Mouse (Mus musculus): ENCODE measurements around the gene Masp1. TPM values are rescaled to one million over a fixed set of nuclear protein-coding genes. Genes with fewer than 3 reads are reported as not detected.

Masp1 gene
- polyA plus RNA-seq, 1 experiment: not detected

GRCm38 (mm10) chr16:23456534-23456933 lies 64.1 kb downstream of the Masp1 start:
- Histone ChIP-seq H3K4me1 (ENCODE audit: control insufficient read depth) (no peaks in the 10 kb centered on the region), H3K9me3 (ENCODE audit: control insufficient read depth, low read length) (no peaks in the 10 kb centered on the region), H3K36me3 (ENCODE audit: control insufficient read depth) (no peaks in the 10 kb centered on the region; the same call in 1 of the 2 replicates), H3K4me3 (replicated peaks) (no peak overlapping the region), H3K27me3 (ENCODE audit: control insufficient read depth) (no peaks in the 10 kb centered on the region)
- no peak for TF ChIP-seq GATA1 (IDR thresholded peaks at IDR 0.05; ENCODE audit: low read length)
- TF ChIP-seq TAL1 (IDR thresholded peaks at IDR 0.05; ENCODE audit: low read length): no peak

GRCm38 (mm10) chr16:23454376-23454775 lies 66.2 kb downstream of the Masp1 start:
- no peak overlapping the region for H3K4me3 ChIP-seq (replicated peaks)
- H3K36me3 ChIP-seq (ENCODE audit: control insufficient read depth): no peaks in the 10 kb centered on the region; the same call in 1 of the 2 replicates
- H3K4me1 ChIP-seq (ENCODE audit: control insufficient read depth): no peaks in the 10 kb centered on the region
- TF ChIP-seq TAL1 (IDR thresholded peaks at IDR 0.05; ENCODE audit: low read length) (no peak), GATA1 (IDR thresholded peaks at IDR 0.05; ENCODE audit: low read length) (no peak)
- H3K27me3 ChIP-seq (ENCODE audit: control insufficient read depth): no peaks in the 10 kb centered on the region
- no peaks in the 10 kb centered on the region for H3K9me3 ChIP-seq (ENCODE audit: control insufficient read depth, low read length)

GRCm38 (mm10) chr16:23452476-23452875 lies 68.1 kb downstream of the Masp1 start:
- no peaks in the 10 kb centered on the region; the same call in 1 of the 2 replicates for H3K36me3 ChIP-seq (ENCODE audit: control insufficient read depth)
- no peak for TF ChIP-seq TAL1 (IDR thresholded peaks at IDR 0.05; ENCODE audit: low read length)
- TF ChIP-seq GATA1 (IDR thresholded peaks at IDR 0.05; ENCODE audit: low read length): no peak
- no peaks in the 10 kb centered on the region for H3K4me1 ChIP-seq (ENCODE audit: control insufficient read depth)
- H3K27me3 ChIP-seq (ENCODE audit: control insufficient read depth): no peaks in the 10 kb centered on the region
- no peak overlapping the region for H3K4me3 ChIP-seq (replicated peaks)
- no peaks in the 10 kb centered on the region for H3K9me3 ChIP-seq (ENCODE audit: control insufficient read depth, low read length)

- Histone ChIP-seq H3K9me3 (ENCODE audit: control insufficient read depth, low read length) (no peaks in the 10 kb centered on the region), H3K4me3 (replicated peaks) (no peak overlapping the region), H3K4me1 (ENCODE audit: control insufficient read depth) (no peaks in the 10 kb centered on the region), H3K36me3 (ENCODE audit: control insufficient read depth) (no peaks in the 10 kb centered on the region; the same call in 1 of the 2 replicates), H3K27me3 (ENCODE audit: control insufficient read depth) (no peaks in the 10 kb centered on the region)
- TF ChIP-seq TAL1 (IDR thresholded peaks at IDR 0.05; ENCODE audit: low read length) (no peak), GATA1 (IDR thresholded peaks at IDR 0.05; ENCODE audit: low read length) (no peak)
Observed at GRCm38 (mm10) chr16:23450816-23451215, 69.8 kb downstream of the Masp1 start.

GRCm38 (mm10) chr16:23449946-23450345 lies 70.7 kb downstream of the Masp1 start:
- no peaks in the 10 kb centered on the region for H3K27me3 ChIP-seq (ENCODE audit: control insufficient read depth)
- H3K4me3 ChIP-seq (replicated peaks): no peak overlapping the region
- no peaks in the 10 kb centered on the region for H3K9me3 ChIP-seq (ENCODE audit: control insufficient read depth, low read length)
- H3K36me3 ChIP-seq (ENCODE audit: control insufficient read depth): no peaks in the 10 kb centered on the region; the same call in 1 of the 2 replicates
- no peak for TF ChIP-seq TAL1 (IDR thresholded peaks at IDR 0.05; ENCODE audit: low read length)
- no peak for TF ChIP-seq GATA1 (IDR thresholded peaks at IDR 0.05; ENCODE audit: low read length)
- H3K4me1 ChIP-seq (ENCODE audit: control insufficient read depth): no peaks in the 10 kb centered on the region

GRCm38 (mm10) chr16:23444231-23444630 lies 76.4 kb downstream of the Masp1 start:
- no peak for TF ChIP-seq TAL1 (IDR thresholded peaks at IDR 0.05; ENCODE audit: low read length)
- no peak for TF ChIP-seq GATA1 (IDR thresholded peaks at IDR 0.05; ENCODE audit: low read length)
- no peaks in the 10 kb centered on the region for H3K36me3 ChIP-seq (ENCODE audit: control insufficient read depth)

GRCm38 (mm10) chr16:23437404-23438166 lies 83.0 kb downstream of the Masp1 start:
- TF ChIP-seq TAL1 (IDR thresholded peaks at IDR 0.05; ENCODE audit: low read length) (no peak), GATA1 (IDR thresholded peaks at IDR 0.05; ENCODE audit: low read length) (no peak)
- H3K27me3 ChIP-seq (ENCODE audit: control insufficient read depth): no peaks in the 10 kb centered on the region
- H3K4me3 ChIP-seq (replicated peaks): no peak overlapping the region
- no peaks in the 10 kb centered on the region for H3K9me3 ChIP-seq (ENCODE audit: control insufficient read depth, low read length)
- no peaks in the 10 kb centered on the region for H3K4me1 ChIP-seq (ENCODE audit: control insufficient read depth)
- no peaks in the 10 kb centered on the region for H3K36me3 ChIP-seq (ENCODE audit: control insufficient read depth)

More at GRCm38 (mm10) chr16:23444231-23444630, 76.4 kb downstream of the Masp1 start:
- H3K4me3 ChIP-seq (replicated peaks): no peak overlapping the region
- H3K9me3 ChIP-seq (ENCODE audit: control insufficient read depth, low read length): peaks cover 6% of the 10 kb centered on the region; the same call in 1 of the 2 replicates
- H3K4me1 ChIP-seq (ENCODE audit: control insufficient read depth): no peaks in the 10 kb centered on the region
- H3K27me3 ChIP-seq (ENCODE audit: control insufficient read depth): no peaks in the 10 kb centered on the region

- Histone ChIP-seq H3K36me3 (ENCODE audit: control insufficient read depth) (no peaks in the 10 kb centered on the region), H3K27me3 (ENCODE audit: control insufficient read depth) (no peaks in the 10 kb centered on the region), H3K4me3 (replicated peaks) (no peak overlapping the region), H3K4me1 (ENCODE audit: control insufficient read depth) (no peaks in the 10 kb centered on the region), H3K9me3 (ENCODE audit: control insufficient read depth, low read length) (no peaks in the 10 kb centered on the region)
- no peak for TF ChIP-seq GATA1 (IDR thresholded peaks at IDR 0.05; ENCODE audit: low read length)
- TF ChIP-seq TAL1 (IDR thresholded peaks at IDR 0.05; ENCODE audit: low read length): no peak
Observed at GRCm38 (mm10) chr16:23429991-23430390, 90.6 kb downstream of the Masp1 start.

- Histone ChIP-seq H3K4me3 (replicated peaks) (no peak within 1 kb of the TSS), H3K4me1 (ENCODE audit: control insufficient read depth) (no peaks in the 10 kb centered on the region), H3K9me3 (ENCODE audit: control insufficient read depth, low read length) (no peaks in the 10 kb centered on the region), H3K36me3 (ENCODE audit: control insufficient read depth) (no peaks in the 10 kb centered on the region), H3K27me3 (ENCODE audit: control insufficient read depth) (no peaks in the 10 kb centered on the region)
- TF ChIP-seq TAL1 (IDR thresholded peaks at IDR 0.05; ENCODE audit: low read length): no peak
- no peak for TF ChIP-seq GATA1 (IDR thresholded peaks at IDR 0.05; ENCODE audit: low read length)
Observed at GRCm38 (mm10) chr16:23428647-23429319, 91.8 kb downstream of the Masp1 start, which contains the start of gene Rtp1. Gene Rtp1, plus strand, starts transcription at chr16:23429133.

Data from erythroblast, embryonic 14.5 days (primary cell).